Mouse (Mus musculus) lung, embryonic 16.5 days (tissue): ENCODE results near the gene Riox2. TPM values are rescaled to one million over a fixed set of nuclear protein-coding genes. Genes with fewer than 3 reads are reported as not detected.

ENCODE experiments used
- ATAC-seq: fragments of 200-750 bp; cut with Nextera tagmentation; 2 replicates; pipeline ENCODE4 v1.8.0; 2017; ENCODE audit warnings: low read depth, mild to moderate bottlenecking, moderate library complexity
- H3K27ac ChIP-seq: fragments of 300-500 bp; sonication (generic); 2 replicates; pipeline ENCODE4 v1.5.1; 2014; ENCODE audit warnings: mild to moderate bottlenecking, control low read depth, low read length
- H3K27me3 ChIP-seq: fragments of 300-500 bp; sonication (generic); 2 replicates; pipeline ENCODE4 v1.6.1; 2014; ENCODE audit warnings: low read depth, low read length, mixed read lengths; ENCODE audit not compliant: control insufficient read depth, insufficient read depth
- H3K36me3 ChIP-seq: fragments of 300-500 bp; sonication (generic); 2 replicates; pipeline ENCODE4 v1.6.1; 2014; ENCODE audit warnings: low read length; ENCODE audit not compliant: control insufficient read depth, insufficient read depth
- H3K4me1 ChIP-seq: fragments of 300-500 bp; sonication (generic); replicated peaks from 2 replicates; pipeline ENCODE4 v1.6.1; 2014; ENCODE audit warnings: low read length, mixed read lengths; ENCODE audit not compliant: control insufficient read depth, insufficient read depth
- H3K4me2 ChIP-seq: fragments of 300-500 bp; sonication (generic); 2 replicates; pipeline ENCODE4 v1.6.1; 2014; ENCODE audit warnings: low read depth, low read length, control low read depth
- H3K4me3 ChIP-seq: fragments of 300-500 bp; sonication (generic); 2 replicates; pipeline ENCODE4 v1.5.1; 2014; ENCODE audit warnings: mild to moderate bottlenecking, low read length, control low read depth
- H3K9ac ChIP-seq: fragments of 300-500 bp; sonication (generic); 2 replicates; pipeline ENCODE4 v1.6.1; 2014; ENCODE audit warnings: low read length, control low read depth
- H3K9me3 ChIP-seq: fragments of 300-500 bp; sonication (generic); 2 replicates; pipeline ENCODE4 v1.6.1; 2016; ENCODE audit warnings: low read length; ENCODE audit not compliant: control insufficient read depth
- WGBS: fragments of 180-500 bp; shearing (Covaris S2); extraction: QIAGEN DNeasy Blood & Tissue Kit; methylation state at CpG from one replicate; pipeline ENCODE4 v1.1.7; 2014; 5-methylcytosine and 5-hydroxymethylcytosine counted together
- polyA plus RNA-seq: library from polyadenylated mRNA; unstranded; fragments of >200 nt; fragmentation: Nextera tagmentation; extraction: Ambion mirVana; gene quantifications from 2 replicates; pipeline ENCODE4 v1.2.1, GENCODE M21; 2015

Riox2 gene
- polyA plus RNA-seq, 1 experiment from 2014 or later: 24.9 TPM

- ATAC-seq: no peak
- Histone ChIP-seq H3K4me2 (no peak overlapping the region), H3K9me3 (no peaks in the 10 kb centered on the region), H3K4me1 (no peaks in the 10 kb centered on the region), H3K27me3 (no peaks in the 10 kb centered on the region), H3K4me3 (no peak overlapping the region), H3K9ac (no peak overlapping the region), H3K27ac (no peak overlapping the region), H3K36me3 (0 out of 2 replicates have a peak, but pooled peaks cover 4% of the 10 kb centered on the region)
- 90% methylated on average over 5 of the region's 5 CpGs for WGBS
Measured at GRCm38 (mm10) chr16:59509830-59510229, 38.3 kb downstream of the Riox2 start.

- H3K9ac ChIP-seq: no peak overlapping the region
- no peak overlapping the region for H3K4me2 ChIP-seq
- no peaks in the 10 kb centered on the region for H3K4me1 ChIP-seq
- no peaks in the 10 kb centered on the region for H3K27me3 ChIP-seq
- no peaks in the 10 kb centered on the region for H3K9me3 ChIP-seq
- ATAC-seq: no peak
- no peak overlapping the region for H3K27ac ChIP-seq
- 0 out of 2 replicates have a peak, but pooled peaks cover 4% of the 10 kb centered on the region for H3K36me3 ChIP-seq
- H3K4me3 ChIP-seq: no peak overlapping the region
- WGBS: 89% methylated on average over 5 of the region's 5 CpGs
Measured at GRCm38 (mm10) chr16:59515169-59515568, 43.6 kb downstream of the Riox2 start.

GRCm38 (mm10) chr16:59516965-59517364, 45.4 kb downstream of the Riox2 start:
- Histone ChIP-seq H3K4me3 (no peak overlapping the region), H3K36me3 (no peaks in the 10 kb centered on the region), H3K4me1 (no peaks in the 10 kb centered on the region), H3K27ac (no peak overlapping the region), H3K27me3 (no peaks in the 10 kb centered on the region), H3K4me2 (no peak overlapping the region), H3K9me3 (no peaks in the 10 kb centered on the region), H3K9ac (no peak overlapping the region)
- ATAC-seq: no peak
- 87% methylated on average over 10 of the region's 10 CpGs for WGBS

GRCm38 (mm10) chr16:59517447-59518219, 46.1 kb downstream of the Riox2 start:
- ATAC-seq: no peak
- no peak overlapping the region for H3K27ac ChIP-seq
- H3K4me3 ChIP-seq: no peak overlapping the region
- no peaks in the 10 kb centered on the region for H3K4me1 ChIP-seq
- H3K4me2 ChIP-seq: no peak overlapping the region
- WGBS: 58% methylated on average over 15 of the region's 15 CpGs
- H3K9me3 ChIP-seq: no peaks in the 10 kb centered on the region
- H3K9ac ChIP-seq: no peak overlapping the region
- no peaks in the 10 kb centered on the region for H3K36me3 ChIP-seq
- H3K27me3 ChIP-seq: no peaks in the 10 kb centered on the region

- H3K27me3 ChIP-seq: no peaks in the 10 kb centered on the region
- no peak overlapping the region for H3K4me3 ChIP-seq
- no peak overlapping the region for H3K9ac ChIP-seq
- no peak overlapping the region for H3K27ac ChIP-seq
- 74% methylated on average over 16 of the region's 16 CpGs for WGBS
- H3K36me3 ChIP-seq: no peaks in the 10 kb centered on the region
- ATAC-seq: no peak
- H3K4me1 ChIP-seq: no peaks in the 10 kb centered on the region
- no peaks in the 10 kb centered on the region for H3K9me3 ChIP-seq
- no peak overlapping the region for H3K4me2 ChIP-seq
Measured at GRCm38 (mm10) chr16:59521752-59522423, 50.3 kb downstream of the Riox2 start.

GRCm38 (mm10) chr16:59526939-59527338, 55.4 kb downstream of the Riox2 start:
- H3K9ac ChIP-seq: no peak overlapping the region
- H3K4me2 ChIP-seq: no peak overlapping the region
- peaks cover 7% of the 10 kb centered on the region for H3K36me3 ChIP-seq
- 79% methylated on average over 6 of the region's 6 CpGs for WGBS
- no peaks in the 10 kb centered on the region for H3K4me1 ChIP-seq
- ATAC-seq: no peak
- H3K4me3 ChIP-seq: no peak overlapping the region
- no peak overlapping the region for H3K27ac ChIP-seq
- no peaks in the 10 kb centered on the region for H3K27me3 ChIP-seq
- H3K9me3 ChIP-seq: no peaks in the 10 kb centered on the region

- WGBS: 85% methylated on average over 13 of the region's 13 CpGs
- ATAC-seq: no peak
Measured at GRCm38 (mm10) chr16:59529570-59529969, 58.0 kb downstream of the Riox2 start.

GRCm38 (mm10) chr16:59531243-59531642, 59.7 kb downstream of the Riox2 start:
- peaks cover 7% of the 10 kb centered on the region for H3K36me3 ChIP-seq

More at GRCm38 (mm10) chr16:59529570-59529969, 58.0 kb downstream of the Riox2 start:
- Histone ChIP-seq H3K4me2 (no peak overlapping the region), H3K9ac (no peak overlapping the region), H3K4me3 (no peak overlapping the region), H3K4me1 (no peaks in the 10 kb centered on the region), H3K27ac (no peak overlapping the region), H3K36me3 (peaks cover 7% of the 10 kb centered on the region), H3K9me3 (no peaks in the 10 kb centered on the region), H3K27me3 (no peaks in the 10 kb centered on the region)

GRCm38 (mm10) chr16:59532561-59532960, 61.0 kb downstream of the Riox2 start:
- Histone ChIP-seq H3K36me3 (peaks cover 7% of the 10 kb centered on the region), H3K4me1 (no peaks in the 10 kb centered on the region), H3K27me3 (no peaks in the 10 kb centered on the region), H3K9me3 (no peaks in the 10 kb centered on the region), H3K4me2 (no peak overlapping the region), H3K9ac (no peak overlapping the region), H3K27ac (no peak overlapping the region), H3K4me3 (no peak overlapping the region)
- ATAC-seq: no peak
- 30% methylated on average over 3 of the region's 3 CpGs for WGBS

More at GRCm38 (mm10) chr16:59531243-59531642, 59.7 kb downstream of the Riox2 start:
- ATAC-seq: no peak
- Histone ChIP-seq H3K9ac (no peak overlapping the region), H3K4me3 (no peak overlapping the region), H3K27ac (no peak overlapping the region), H3K4me2 (no peak overlapping the region), H3K9me3 (no peaks in the 10 kb centered on the region), H3K4me1 (no peaks in the 10 kb centered on the region), H3K27me3 (no peaks in the 10 kb centered on the region)
- 48% methylated on average over 5 of the region's 5 CpGs for WGBS
